Mouse (Mus musculus): ENCODE results near the gene Gfi1b.
A peak's percentile ranks its signal among the peaks of the same experiment; 100 is the strongest.

The Gfi1b gene

DNA sequence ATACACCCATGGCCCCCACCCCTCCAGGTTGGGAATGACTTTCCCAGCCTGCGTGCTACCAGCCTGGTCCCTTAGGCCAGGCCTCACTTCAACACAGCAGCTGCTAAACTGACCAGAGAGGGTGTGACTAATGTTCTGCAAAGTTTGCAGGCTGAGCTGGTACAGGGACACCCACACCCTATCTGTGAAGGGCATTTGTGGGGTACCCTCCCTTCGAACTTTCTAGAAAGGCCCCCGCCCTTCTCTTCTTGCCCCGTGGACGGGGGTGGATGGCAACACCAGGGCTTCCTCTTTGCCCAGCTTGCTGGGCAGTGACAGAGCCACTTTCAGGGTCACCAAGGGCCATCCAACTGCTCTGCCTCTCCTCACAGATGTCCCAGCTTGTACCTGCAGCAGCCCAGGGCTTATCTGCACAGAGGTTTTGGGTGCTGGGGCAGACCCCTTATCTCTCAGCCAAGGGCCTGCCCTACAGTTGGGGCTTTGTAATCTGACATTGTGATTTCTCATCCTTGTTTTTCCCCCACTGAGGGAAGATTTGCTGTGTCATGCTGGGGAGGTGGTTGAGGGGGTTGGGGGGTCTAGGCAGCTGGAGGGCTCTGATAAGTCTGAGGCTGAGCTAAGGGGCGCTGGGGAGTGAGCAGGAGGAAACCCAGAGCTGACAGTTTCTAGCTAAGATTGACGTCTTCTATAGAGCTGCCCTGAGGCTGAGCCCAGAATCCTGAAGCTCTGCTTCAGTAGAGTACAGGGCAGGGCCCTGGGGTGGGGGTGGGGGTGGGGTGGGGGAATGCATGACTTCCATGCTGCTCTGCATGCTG is 23.8 kb downstream of the Gfi1b start:
- no peak for DNase-seq

GRCm38 (mm10) chr2:28596998-28597397 is 24.8 kb downstream of the Gfi1b start:
- DNase-seq = no peak

DNA sequence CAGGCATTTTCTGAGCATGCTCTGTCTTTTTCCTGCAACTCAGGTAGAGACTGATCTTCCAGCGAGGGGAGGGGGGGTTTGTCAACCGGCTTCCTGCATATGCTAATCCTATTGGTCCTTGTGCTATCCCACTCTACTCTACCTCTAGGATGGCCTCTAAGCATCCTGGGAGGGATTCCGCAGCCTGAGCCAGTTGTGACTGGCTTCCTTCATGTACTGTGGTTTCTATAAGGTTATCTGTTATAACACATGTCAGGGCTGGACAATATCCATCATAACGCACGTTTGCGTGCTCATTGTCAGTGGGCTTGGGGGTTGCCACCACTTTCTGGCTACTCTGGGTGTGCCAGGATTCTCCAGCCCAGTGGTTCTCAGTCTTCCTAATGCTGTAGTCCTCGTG is 25.8 kb downstream of the Gfi1b start:
- DNase-seq = no peak

DNA sequence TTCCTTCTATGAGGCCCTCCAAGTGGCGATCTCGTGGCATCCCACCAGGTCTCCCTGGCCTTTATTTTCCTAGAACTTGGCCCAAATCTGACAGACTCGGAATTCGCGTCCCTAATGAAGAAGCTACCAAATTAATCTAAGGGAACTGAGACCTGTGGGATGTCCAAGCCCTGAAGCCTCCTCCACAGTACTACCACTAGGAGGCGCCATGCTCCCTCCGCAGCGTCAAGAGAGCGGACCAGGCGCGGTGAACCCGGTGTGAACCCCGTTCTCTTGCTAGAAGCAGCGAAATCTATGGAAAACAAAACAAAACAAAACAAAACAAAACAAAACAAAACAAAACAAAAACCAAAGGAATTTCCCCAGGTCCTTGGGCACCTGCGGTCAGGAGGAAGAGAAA is 29.0 kb downstream of the Gfi1b start:
- peak; percentile 68 to 83 for DNase-seq

DNA sequence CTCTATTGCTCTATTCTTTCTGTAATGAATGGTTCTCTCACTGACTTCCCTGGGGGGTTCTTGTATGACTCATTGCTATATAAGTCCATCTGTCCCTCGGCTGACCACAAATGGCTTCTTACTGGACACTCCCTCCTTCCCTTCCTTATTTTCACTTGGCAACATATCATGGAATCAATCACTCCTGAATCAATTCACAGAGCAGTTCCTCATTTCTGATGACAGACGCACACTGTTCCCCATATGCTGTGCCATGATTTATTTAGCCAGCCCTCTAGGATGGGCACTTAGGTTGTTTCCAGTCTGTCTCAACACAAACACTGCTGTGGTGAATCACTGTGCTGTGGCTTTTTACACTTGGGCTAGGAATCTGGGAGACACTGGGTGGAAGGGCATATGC is 30.3 kb downstream of the Gfi1b start:
- DNase-seq = no peak

DNA sequence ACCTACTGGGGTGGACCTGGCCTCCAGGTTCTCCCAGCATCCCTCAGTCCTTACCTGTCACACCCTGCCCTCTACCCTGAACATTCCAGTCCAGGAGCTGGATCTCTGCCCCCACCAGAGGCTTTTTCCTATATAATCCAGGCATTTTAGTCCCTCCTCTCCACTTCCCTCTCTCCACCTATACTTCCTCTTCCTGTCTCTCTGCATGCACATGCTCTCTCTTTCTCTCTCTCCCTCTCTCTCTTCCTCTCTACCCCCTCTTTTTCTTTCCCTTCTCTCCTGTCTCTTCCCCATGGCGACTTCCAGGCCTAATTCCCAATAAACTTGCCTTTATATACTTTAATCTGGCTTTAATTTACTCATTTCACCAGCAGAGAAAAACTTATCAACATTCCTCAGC is 33.2 kb downstream of the Gfi1b start:
- DNase-seq = no peak

DNA sequence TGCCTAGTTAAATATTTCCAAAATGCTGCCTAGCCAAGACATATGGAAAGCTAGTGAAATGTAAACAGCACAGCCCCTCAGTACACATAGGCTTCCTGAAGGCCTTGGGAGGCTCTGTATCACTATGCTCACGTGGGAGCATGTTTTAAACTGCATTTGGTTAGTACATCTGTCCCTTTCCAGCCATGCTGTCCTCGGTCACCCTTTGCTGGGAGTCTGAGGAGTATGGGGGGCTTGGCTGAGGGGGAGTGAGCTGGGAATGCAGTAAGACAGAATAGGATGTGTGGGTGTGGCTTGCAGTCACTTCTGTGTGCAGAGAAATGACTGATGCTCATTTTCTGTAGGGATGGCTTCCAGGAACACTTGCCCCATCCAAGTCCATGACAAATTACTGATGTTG is 36.1 kb downstream of the Gfi1b start:
- DNase-seq = no peak

DNA sequence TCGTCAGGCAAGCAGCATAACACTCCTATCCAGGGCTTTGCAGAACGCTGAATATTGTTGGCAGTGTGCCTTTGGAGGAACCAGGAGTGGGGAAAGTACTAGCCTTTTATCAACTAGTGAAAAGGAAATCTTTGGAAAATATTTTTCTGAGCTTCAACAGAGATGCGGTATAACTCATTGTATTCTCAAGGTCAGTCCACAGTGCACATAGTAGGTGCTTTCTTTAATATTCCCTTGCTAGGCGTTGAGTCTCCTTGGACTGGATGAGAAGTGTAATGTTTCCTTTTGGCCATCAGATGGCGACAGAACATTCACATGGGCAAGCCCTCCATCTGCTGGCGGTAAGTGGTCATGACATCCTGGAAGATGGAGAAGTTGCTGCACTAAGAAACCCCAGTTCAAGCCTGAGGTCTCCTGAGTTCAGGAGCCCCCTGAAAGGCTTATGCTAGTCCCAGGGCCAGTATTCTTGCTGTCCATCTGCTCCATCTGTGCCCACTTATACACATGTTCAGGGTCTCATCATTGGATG is 36.7 kb downstream of the Gfi1b start:
- DNase-seq = peak; percentile 78 to 87

DNA sequence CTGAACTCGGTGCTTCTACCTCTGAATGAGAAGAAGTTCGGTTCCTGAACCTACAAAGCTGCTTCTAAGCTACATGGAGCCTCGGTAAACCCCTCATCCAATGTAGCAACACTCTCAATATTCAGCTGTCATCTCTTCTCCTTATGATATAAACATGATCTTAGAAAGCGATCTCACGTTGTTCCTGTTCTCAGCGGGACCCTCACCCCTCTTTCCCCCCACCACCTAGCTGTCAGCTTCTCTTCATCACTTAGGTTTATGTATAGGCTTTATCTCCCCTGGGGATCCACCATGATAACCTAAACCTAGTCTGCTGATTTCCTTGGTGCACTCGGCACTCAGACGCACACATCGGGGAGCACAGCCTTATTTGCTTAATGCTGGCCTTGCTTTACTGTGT is 38.1 kb downstream of the Gfi1b start, which contains the start of gene Gtf3c5:
Gene Gtf3c5, minus strand, starts transcription at position 101 of the 400 bp plus-strand sequence.
- DNase-seq = no peak

GRCm38 (mm10) chr2:28582647-28583353 is 39.0 kb downstream of the Gfi1b start:
- peak; percentile 92 to 94 for DNase-seq

- DNase-seq = peak in 1 of 2 experiments; percentile 48
Observed at GRCm38 (mm10) chr2:28578003-28578402, 43.8 kb downstream of the Gfi1b start.

DNA sequence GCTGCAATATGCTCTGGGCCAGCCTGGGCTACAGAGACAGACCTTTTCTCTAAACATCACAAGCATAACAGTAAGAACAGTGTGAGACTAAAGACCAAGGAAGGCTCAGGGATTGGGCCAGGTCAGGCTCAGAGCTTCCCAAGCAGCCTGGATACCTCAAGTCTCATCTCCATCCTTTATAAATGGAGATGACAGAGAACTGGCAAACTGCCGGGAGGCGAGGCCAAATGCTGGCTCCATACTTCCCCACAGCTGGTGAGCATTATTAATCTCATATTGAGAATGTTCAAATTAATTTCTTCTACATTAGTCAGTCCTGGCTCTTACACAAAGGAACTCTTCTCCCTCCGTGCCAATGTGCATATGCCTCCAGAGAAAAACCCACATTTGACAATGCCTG is 45.0 kb downstream of the Gfi1b start:
- DNase-seq = no peak

- no peak for DNase-seq
Observed at GRCm38 (mm10) chr2:28575341-28575740, 46.4 kb downstream of the Gfi1b start.

GRCm38 (mm10) chr2:28569903-28570302 is 51.9 kb downstream of the Gfi1b start:
- DNase-seq = no peak

DNA sequence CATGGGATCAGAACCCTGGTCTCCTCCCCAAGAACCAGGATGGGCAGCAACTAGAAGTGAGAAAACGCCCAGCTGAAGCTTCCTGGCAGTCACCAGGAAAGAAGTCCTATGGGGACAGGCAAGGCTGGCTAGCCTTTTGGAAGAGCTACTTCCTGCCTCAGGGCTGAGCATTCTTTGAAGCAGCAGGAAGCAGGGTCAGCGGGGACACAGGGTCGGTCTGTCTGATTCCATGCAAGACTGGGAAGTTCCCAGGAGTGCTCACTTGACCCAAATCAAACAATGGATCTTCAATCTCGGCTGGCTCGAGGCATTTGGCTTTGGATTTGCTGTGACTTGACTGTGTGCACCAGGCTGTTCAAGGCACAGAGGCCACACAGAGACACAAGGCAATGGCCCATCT is 55.2 kb downstream of the Gfi1b start:
- DNase-seq = no peak

- no peak for DNase-seq
Observed at GRCm38 (mm10) chr2:28564380-28564779, 57.4 kb downstream of the Gfi1b start.

GRCm38 (mm10) chr2:28563830-28564229 is 58.0 kb downstream of the Gfi1b start:
- peak; percentile 45 to 62 for DNase-seq

GRCm38 (mm10) chr2:28563303-28563702 is 58.5 kb downstream of the Gfi1b start, which contains the start of gene Cel:
Gene Cel, minus strand, starts transcription at chr2:28563403.
- peak in 1 of 2 experiments; percentile 40 for DNase-seq
